Mouse (Mus musculus) small intestine, adult 2 months (tissue): ENCODE measurements at regions not wholly inside any gene's neighbourhood (a gene's known extent, or its start where the extent isn't known, plus 50 kb on each side); places are given as distances from the start of the nearest gene placed in this dataset.

Experiments
- H3K27ac ChIP-seq: fragments of 200-500 bp; 2 replicates; pipeline ENCODE4 v1.5.1; 2012; ENCODE audit warnings: low read depth, low read length, control low read depth, inconsistent platforms; ENCODE audit not compliant: insufficient read depth
- H3K27me3 ChIP-seq: fragments of 200-500 bp; 2 replicates; pipeline ENCODE4 v1.6.1; 2012; ENCODE audit warnings: mild to moderate bottlenecking, moderate library complexity, low read length, inconsistent platforms; ENCODE audit not compliant: control insufficient read depth, insufficient read depth
- H3K36me3 ChIP-seq: fragments of 200-500 bp; 2 replicates; pipeline ENCODE4 v1.6.1; 2012; ENCODE audit warnings: mild to moderate bottlenecking, low read length, control low read depth, inconsistent platforms; ENCODE audit not compliant: control insufficient read depth, insufficient read depth
- H3K4me1 ChIP-seq: fragments of 200-500 bp; 2 replicates; pipeline ENCODE4 v1.6.1; 2012; ENCODE audit warnings: low read length, inconsistent platforms, mixed read lengths; ENCODE audit not compliant: control insufficient read depth, insufficient read depth, insufficient read length
- H3K4me3 ChIP-seq: fragments of 200-500 bp; 2 replicates; pipeline ENCODE4 v1.5.1; 2012; ENCODE audit warnings: low read depth, mild to moderate bottlenecking, control low read depth, inconsistent platforms, low read length, moderate library complexity
- CTCF ChIP-seq: fragments of 200-500 bp; IDR thresholded peaks from 2 replicates; pipeline ENCODE4 v1.5.1; 2012; ENCODE audit warnings: low read depth, mild to moderate bottlenecking, control low read depth, inconsistent platforms, low read length, moderate library complexity, mixed read lengths; ENCODE audit not compliant: insufficient replicate concordance, insufficient read length; ENCODE audit errors: extremely low read depth
- POLR2A ChIP-seq: fragments of 200-500 bp; IDR thresholded peaks from 2 replicates; pipeline ENCODE4 v1.6.1; 2012; ENCODE audit warnings: low read depth, mild to moderate bottlenecking, control low read depth, inconsistent platforms, low read length, moderate library complexity
- WGBS: fragments of 180-500 bp; shearing (Covaris S2); methylation state at CpG from one replicate; pipeline ENCODE4 v1.1.7; 2018; 5-methylcytosine and 5-hydroxymethylcytosine counted together

- 55% methylated on average over 12 of the region's 12 CpGs for WGBS
- Histone ChIP-seq H3K4me3 (no peak overlapping the region), H3K4me1 (no peaks in the 10 kb centered on the region), H3K36me3 (no peaks in the 10 kb centered on the region), H3K27ac (no peak overlapping the region), H3K27me3 (no peaks in the 10 kb centered on the region)
- TF ChIP-seq CTCF = no peak
- TF ChIP-seq POLR2A = no peak
Observed at GRCm38 (mm10) chr2:146764313-146765255, 91.1 kb upstream of the Kiz start.

- TF ChIP-seq POLR2A (no peak), CTCF (no peak)
- 19% methylated on average over 2 of the region's 2 CpGs for WGBS
- H3K27me3 ChIP-seq = no peaks in the 10 kb centered on the region
Observed at GRCm38 (mm10) chr2:146774876-146775275, 80.8 kb upstream of the Kiz start.

GRCm38 (mm10) chr2:146787132-146787810, 68.4 kb upstream of the Kiz start:
- no peaks in the 10 kb centered on the region for H3K27me3 ChIP-seq
- H3K4me1 ChIP-seq = no peaks in the 10 kb centered on the region
- no peaks in the 10 kb centered on the region for H3K36me3 ChIP-seq
- 34% methylated on average over 11 of the region's 11 CpGs for WGBS
- TF ChIP-seq CTCF (no peak), POLR2A (no peak)
- no peak overlapping the region for H3K4me3 ChIP-seq
- H3K27ac ChIP-seq = no peak overlapping the region

More at GRCm38 (mm10) chr2:146774876-146775275, 80.8 kb upstream of the Kiz start:
- no peak overlapping the region for H3K4me3 ChIP-seq
- no peaks in the 10 kb centered on the region for H3K4me1 ChIP-seq
- H3K27ac ChIP-seq = no peak overlapping the region
- no peaks in the 10 kb centered on the region for H3K36me3 ChIP-seq

GRCm38 (mm10) chr2:146787811-146788455, 67.7 kb upstream of the Kiz start:
- no peaks in the 10 kb centered on the region for H3K27me3 ChIP-seq
- no peak overlapping the region for H3K4me3 ChIP-seq
- H3K27ac ChIP-seq = no peak overlapping the region
- H3K4me1 ChIP-seq = no peaks in the 10 kb centered on the region
- 72% methylated on average over 5 of the region's 5 CpGs for WGBS
- no peaks in the 10 kb centered on the region for H3K36me3 ChIP-seq
- TF ChIP-seq CTCF = no peak
- no peak for TF ChIP-seq POLR2A

- Histone ChIP-seq H3K4me3 (no peak overlapping the region), H3K4me1 (no peaks in the 10 kb centered on the region), H3K36me3 (no peaks in the 10 kb centered on the region), H3K27ac (no peak overlapping the region), H3K27me3 (no peaks in the 10 kb centered on the region)
- 84% methylated on average over 6 of the region's 6 CpGs for WGBS
- TF ChIP-seq POLR2A (no peak), CTCF (no peak)
Observed at GRCm38 (mm10) chr2:146792844-146793420, 62.7 kb upstream of the Kiz start.

- no peak overlapping the region for H3K4me3 ChIP-seq
- H3K27me3 ChIP-seq = no peaks in the 10 kb centered on the region
- H3K4me1 ChIP-seq = no peaks in the 10 kb centered on the region
- H3K27ac ChIP-seq = no peak overlapping the region
- TF ChIP-seq CTCF (no peak), POLR2A (no peak)
- H3K36me3 ChIP-seq = no peaks in the 10 kb centered on the region
Observed at GRCm38 (mm10) chr2:146802973-146803372, 52.7 kb upstream of the Kiz start.
